Mouse (Mus musculus) kidney, adult 10 weeks (tissue): ENCODE measurements around the gene Arrb2. TPM values are rescaled to one million over a fixed set of nuclear protein-coding genes. Genes with fewer than 3 reads are reported as not detected.

Experiments
- polyA plus RNA-seq: library from polyadenylated mRNA; stranded (reverse); fragments of 350-450 nt; fragmentation: Illumina TruSeq; extraction: RNeasy Lipid Tissue Mini Kit (QIAGEN cat#74804); gene quantifications from one replicate; pipeline ENCODE4 v1.2.3, GENCODE M21; 2014; ENCODE audit warnings: low read depth, low replicate concordance

Arrb2 gene
- 1.1 TPM for polyA plus RNA-seq

GRCm38 (mm10) chr11:70432048-70432894, at the start of gene Arrb2:
Gene Arrb2 (plus strand): TSS chr11:70432635.

DNA sequence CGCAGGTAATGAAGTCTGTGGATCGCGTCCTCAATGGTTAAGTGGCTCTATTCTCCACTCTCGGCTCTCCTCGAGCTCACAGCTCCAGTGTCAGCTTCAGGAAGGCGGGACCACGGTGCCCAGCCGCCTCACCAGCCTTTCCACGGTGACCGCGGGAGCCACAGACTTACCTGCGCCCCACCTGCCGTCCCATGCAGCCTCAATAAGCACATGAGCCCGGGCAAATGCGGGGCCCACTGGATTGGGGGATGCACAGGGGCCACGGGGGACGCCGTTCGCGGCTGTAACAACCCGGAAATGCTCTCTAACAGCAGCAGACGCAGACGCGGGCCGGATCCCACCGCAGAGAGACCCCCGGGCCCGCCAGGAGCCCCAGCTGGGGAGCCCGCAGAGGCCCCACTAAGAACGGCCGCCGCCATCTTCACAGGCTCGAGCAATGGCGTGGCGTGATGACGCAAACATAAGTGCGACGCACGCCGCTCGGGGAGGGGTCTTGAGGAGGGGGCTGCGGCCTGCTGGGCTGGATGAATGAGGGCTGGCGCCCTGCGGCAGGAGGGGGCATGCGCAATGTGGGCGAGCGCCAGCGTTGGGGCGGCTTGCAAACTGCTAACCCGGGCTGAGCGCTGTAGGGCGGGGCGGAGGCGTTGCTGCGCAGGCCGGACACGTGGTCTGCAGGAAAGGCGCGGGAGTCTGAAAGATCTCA, 22.7 kb upstream of the Arrb2 start, which contains the start of gene Pelp1:
Gene Pelp1, minus strand, starts transcription at position 438 of the 703 bp plus-strand sequence.

GRCm38 (mm10) chr11:70451797-70452498, 19.5 kb downstream of the Arrb2 start, which contains the start of gene Med11:
Gene Med11 (plus strand): TSS chr11:70451919.

DNA sequence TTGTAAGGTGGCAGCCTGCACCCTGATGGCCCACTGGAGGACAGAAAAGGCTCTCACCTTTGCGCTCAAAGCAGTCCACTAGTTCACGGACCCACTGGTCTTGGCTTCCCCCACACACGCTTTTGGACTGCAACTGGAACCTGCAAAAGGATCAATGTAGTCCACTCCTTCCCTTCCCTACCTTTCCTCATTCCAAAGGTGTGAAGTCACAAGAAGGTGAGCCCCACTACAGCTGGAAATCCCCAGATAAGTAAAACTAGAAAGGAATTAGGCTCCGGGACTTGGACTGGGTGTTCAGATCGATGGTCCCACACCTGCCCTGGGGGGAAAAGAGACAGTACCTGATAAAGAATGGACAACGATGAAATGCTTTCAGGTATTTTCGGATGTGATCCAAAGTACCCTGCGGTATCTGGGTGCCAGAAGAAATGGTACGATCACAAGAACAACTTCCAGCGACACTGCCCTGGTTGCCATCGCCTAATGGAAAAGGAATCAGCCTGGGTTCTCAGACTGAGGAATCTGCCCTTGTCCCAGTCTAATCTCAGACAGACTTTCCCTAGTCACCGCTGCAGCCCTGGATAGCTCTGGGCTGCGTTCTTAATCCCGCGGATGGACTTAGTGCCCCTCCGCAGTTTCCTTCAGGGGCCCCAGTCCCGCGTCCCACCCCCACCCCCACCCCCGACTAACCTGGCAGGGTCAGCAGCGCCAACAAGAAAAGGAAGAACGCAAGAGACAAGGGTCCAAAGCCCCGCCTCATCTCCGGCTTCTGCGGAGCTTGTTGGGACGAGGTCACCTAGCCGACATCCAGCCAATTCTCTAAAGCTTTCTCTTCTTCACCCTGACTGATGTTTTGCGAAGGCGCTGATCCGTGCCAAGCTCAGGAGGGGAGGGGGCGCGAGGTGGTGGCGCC, 26.5 kb downstream of the Arrb2 start, which contains the start of gene Zmynd15:
Gene Zmynd15, plus strand, starts transcription at position 746 of the 913 bp plus-strand sequence.

DNA sequence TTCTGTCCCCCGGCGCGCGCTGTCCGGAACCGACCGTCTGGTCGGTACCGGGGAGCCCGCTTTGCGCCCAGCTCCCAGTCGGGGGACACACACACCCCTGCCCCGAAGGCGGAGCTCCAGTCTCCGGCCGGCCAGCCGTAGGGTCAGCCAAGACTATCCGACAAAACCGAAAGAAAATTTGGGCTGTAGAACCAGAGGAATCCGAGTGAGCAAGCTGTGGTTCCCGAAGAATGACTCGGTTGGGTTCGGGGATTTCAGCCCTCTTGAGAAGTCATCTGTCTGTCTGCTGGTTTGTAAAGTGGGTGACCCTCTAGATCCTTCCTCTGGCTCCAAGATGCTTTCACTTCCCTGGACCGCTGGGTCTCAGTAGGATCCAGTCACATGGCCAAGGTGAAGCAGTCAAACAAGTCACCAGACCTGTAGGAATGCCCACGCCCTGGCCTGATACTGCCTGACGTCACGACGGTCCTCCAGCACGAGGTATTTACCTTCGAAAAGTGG, 27.2 kb downstream of the Arrb2 start, which contains the start of gene Cxcl16:
Gene Cxcl16, minus strand, starts transcription at position 384 of the 501 bp plus-strand sequence.

Other genes starting within 250 kb of the Arrb2 start
- gene Slc16a11, start 219.9 kb upstream of the Arrb2 start, polyA plus RNA-seq: not detected
- gene Slc16a13, start 211.6 kb upstream of the Arrb2 start, polyA plus RNA-seq: 17.3 TPM
- 5.3 TPM for gene Bcl6b, start 202.8 kb upstream of the Arrb2 start, polyA plus RNA-seq
- gene 0610010K14Rik, start 194.7 kb upstream of the Arrb2 start, polyA plus RNA-seq: 1.1 TPM
- gene Gm21988, start 192.8 kb upstream of the Arrb2 start, polyA plus RNA-seq: 1.6 TPM
- gene Rnasek, start 192.8 kb upstream of the Arrb2 start, polyA plus RNA-seq: 57.2 TPM
- 2.0 TPM for gene Alox12, start 177.3 kb upstream of the Arrb2 start, polyA plus RNA-seq
- not detected for gene Alox12e, start 110.0 kb upstream of the Arrb2 start, polyA plus RNA-seq
- not detected for gene Alox15, start 80.6 kb upstream of the Arrb2 start, polyA plus RNA-seq
- 3.9 TPM for gene Pelp1, start 22.6 kb upstream of the Arrb2 start, polyA plus RNA-seq
- 7.0 TPM for gene Med11, start 19.3 kb downstream of the Arrb2 start, polyA plus RNA-seq
- gene Zmynd15, start 26.8 kb downstream of the Arrb2 start, polyA plus RNA-seq: 0.77 TPM
- 26.7 TPM for gene Cxcl16, start 27.3 kb downstream of the Arrb2 start, polyA plus RNA-seq
- not detected for gene Tm4sf5, start 72.6 kb downstream of the Arrb2 start, polyA plus RNA-seq
- gene Vmo1, start 82.0 kb downstream of the Arrb2 start, polyA plus RNA-seq: not detected
- gene Gltpd2, start 86.6 kb downstream of the Arrb2 start, polyA plus RNA-seq: not detected
- 19.2 TPM for gene Psmb6, start 92.7 kb downstream of the Arrb2 start, polyA plus RNA-seq
- not detected for gene Gm40193, start 100.3 kb downstream of the Arrb2 start, polyA plus RNA-seq
- 0.89 TPM for gene Pld2, start 107.4 kb downstream of the Arrb2 start, polyA plus RNA-seq
- gene Mink1, start 130.2 kb downstream of the Arrb2 start, polyA plus RNA-seq: 4.5 TPM
- not detected for gene 4930544D05Rik, start 183.2 kb downstream of the Arrb2 start, polyA plus RNA-seq
- gene Chrne, start 186.6 kb downstream of the Arrb2 start, polyA plus RNA-seq: not detected
- gene Gp1ba, start 206.5 kb downstream of the Arrb2 start, polyA plus RNA-seq: not detected
- gene Rnf167, start 214.6 kb downstream of the Arrb2 start, polyA plus RNA-seq: 29.6 TPM
- gene Slc25a11, start 214.8 kb downstream of the Arrb2 start, polyA plus RNA-seq: 60.0 TPM
- gene Pfn1, start 222.0 kb downstream of the Arrb2 start, polyA plus RNA-seq: 46.9 TPM
- gene Eno3, start 224.6 kb downstream of the Arrb2 start, polyA plus RNA-seq: 1.1 TPM
- 30.8 TPM for gene Spag7, start 236.8 kb downstream of the Arrb2 start, polyA plus RNA-seq